Mouse (Mus musculus) heart, embryonic 16.5 days (tissue): ENCODE data around the gene Celf1. TPM values are rescaled to one million over a fixed set of nuclear protein-coding genes. Genes with fewer than 3 reads are reported as not detected.

Experiments
- ATAC-seq: fragments of 200-750 bp; cut with Nextera tagmentation; replicated peaks from 2 replicates; pipeline ENCODE4 v1.8.0; 2017; ENCODE audit warnings: moderate number of reproducible peaks; ENCODE audit not compliant: insufficient read depth, low FRiP score; ENCODE audit errors: extremely low read depth
- H3K27ac ChIP-seq: fragments of 300-500 bp; sonication (generic); 2 replicates; pipeline ENCODE4 v1.5.1; 2014; ENCODE audit warnings: mild to moderate bottlenecking, low read length, control low read depth, moderate library complexity
- H3K27me3 ChIP-seq: fragments of 300-500 bp; sonication (generic); 2 replicates; pipeline ENCODE4 v1.6.1; 2014; ENCODE audit warnings: low read length, mixed read lengths; ENCODE audit not compliant: control insufficient read depth, insufficient read depth
- H3K36me3 ChIP-seq: fragments of 300-500 bp; sonication (generic); 2 replicates; pipeline ENCODE4 v1.6.1; 2014; ENCODE audit not compliant: control insufficient read depth, insufficient read depth
- H3K4me1 ChIP-seq: fragments of 300-500 bp; sonication (generic); 2 replicates; pipeline ENCODE4 v1.6.1; 2014; ENCODE audit warnings: low read length, mixed read lengths; ENCODE audit not compliant: control insufficient read depth, insufficient read depth
- H3K4me2 ChIP-seq: fragments of 300-500 bp; sonication (generic); 2 replicates; pipeline ENCODE4 v1.6.1; 2014; ENCODE audit warnings: low read depth, mild to moderate bottlenecking, control low read depth, low read length
- H3K4me3 ChIP-seq: fragments of 300-500 bp; sonication (generic); 2 replicates; pipeline ENCODE4 v1.5.1; 2014; ENCODE audit warnings: mild to moderate bottlenecking, control low read depth, low read length
- H3K9ac ChIP-seq: fragments of 300-500 bp; sonication (generic); 2 replicates; pipeline ENCODE4 v1.6.1; 2014; ENCODE audit warnings: low read length, control low read depth
- H3K9me3 ChIP-seq: fragments of 300-500 bp; sonication (generic); replicated peaks from 2 replicates; pipeline ENCODE4 v1.6.1; 2016; ENCODE audit warnings: low read length; ENCODE audit not compliant: control insufficient read depth
- WGBS: fragments of 180-500 bp; shearing (Covaris S2); extraction: QIAGEN DNeasy Blood & Tissue Kit; methylation state at CpG from one replicate; pipeline ENCODE4 v1.1.7; 2014; 5-methylcytosine and 5-hydroxymethylcytosine counted together
- polyA plus RNA-seq: library from polyadenylated mRNA; unstranded; fragments of >200 nt; fragmentation: Nextera tagmentation; extraction: Ambion mirVana; gene quantifications from 2 replicates; pipeline ENCODE4 v1.2.1, GENCODE M21; 2015

The Celf1 gene
- polyA plus RNA-seq, 1 experiment from 2014 or later: 100 TPM

DNA sequence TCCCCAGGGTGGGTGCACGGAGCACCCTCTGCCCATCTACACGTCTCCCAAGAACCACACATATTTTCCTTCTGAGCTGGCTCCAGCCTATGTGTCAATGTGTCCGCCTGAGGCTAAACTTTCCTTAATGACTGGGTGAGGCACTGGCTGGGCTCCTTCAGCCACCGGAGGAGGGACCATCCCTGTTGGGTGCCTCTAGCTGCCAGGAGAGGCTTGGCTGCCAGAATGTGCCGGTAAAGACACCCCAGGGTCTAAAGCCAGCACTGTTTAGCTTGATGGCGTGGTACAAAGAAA is 128.6 kb downstream of the Celf1 start:
- H3K4me3 ChIP-seq: peak overlapping the region; percentile 69
- H3K36me3 ChIP-seq: peaks cover 12% of the 10 kb centered on the region
- H3K4me1 ChIP-seq: peaks cover 29% of the 10 kb centered on the region
- H3K27ac ChIP-seq: peak overlapping the region; percentile 92
- WGBS: 49% methylated on average over 6 of the region's 6 CpGs
- no peak for ATAC-seq
- H3K27me3 ChIP-seq: no peaks in the 10 kb centered on the region
- peak overlapping the region; percentile 85 for H3K4me2 ChIP-seq
- peak overlapping the region; percentile 84 for H3K9ac ChIP-seq
- no peaks in the 10 kb centered on the region for H3K9me3 ChIP-seq

Other genes starting within 250 kb of the Celf1 start
- 50.2 and 54.1 TPM in 2 replicates for gene Fnbp4, start 195.0 kb upstream of the Celf1 start, polyA plus RNA-seq
- gene Agbl2, start 157.7 kb upstream of the Celf1 start, polyA plus RNA-seq: 1.6 and 1.9 TPM in 2 replicates
- gene Mtch2, start 93.2 kb upstream of the Celf1 start, polyA plus RNA-seq: 259 and 270 TPM in 2 replicates
- 10.8 and 11.2 TPM in 2 replicates for gene C1qtnf4, start 54.5 kb upstream of the Celf1 start, polyA plus RNA-seq
- 27.8 and 29.1 TPM in 2 replicates for gene Kbtbd4, start 35.6 kb upstream of the Celf1 start, polyA plus RNA-seq
- gene Ndufs3, start 35.6 kb upstream of the Celf1 start, polyA plus RNA-seq: 414 and 420 TPM in 2 replicates
- 40.9 and 43.4 TPM in 2 replicates for gene Rapsn, start 95.2 kb downstream of the Celf1 start, polyA plus RNA-seq
- gene Psmc3, start 113.6 kb downstream of the Celf1 start, polyA plus RNA-seq: 239 and 255 TPM in 2 replicates
- gene Slc39a13, start 130.0 kb downstream of the Celf1 start, polyA plus RNA-seq: 56.9 and 61.3 TPM in 2 replicates
- gene Spi1, start 142.0 kb downstream of the Celf1 start, polyA plus RNA-seq: 3.6 and 5.2 TPM in 2 replicates
- 1,022 and 1,203 TPM in 2 replicates for gene Mybpc3, start 177.8 kb downstream of the Celf1 start, polyA plus RNA-seq
- gene Madd, start 243.5 kb downstream of the Celf1 start, polyA plus RNA-seq: 5.8 and 6.1 TPM in 2 replicates